8 mouse cellular contexts compared by ENCODE assay signal in genomic region chr2:18689064-18689921, GRCm38 (mm10). TPM values are rescaled to one million over a fixed set of nuclear protein-coding genes. Genes with fewer than 3 reads are reported as not detected.
DNase-seq lines count a peak whose midpoint lies in the region; ATAC-seq lines count a peak whose summit lies in the region.

No protein-coding gene starts in this region.

- DNase-seq in heart, adult 18-20 months, result peak; percentile 51 to 77
- no peak for DNase-seq in heart, postnatal 25 days (ENCODE audit: low spot score)
- DNase-seq in adrenal gland, postnatal 25 days, result peak; percentile 29
- peak; percentile 78 for DNase-seq in forebrain, embryonic 11.5 days (ENCODE audit: low spot score)
- DNase-seq in limb, embryonic 10.5 days (ENCODE audit: low spot score), result peak; percentile 79

- peak overlapping the region; percentile 39 for H3K4me3 ChIP-seq in forebrain, embryonic 11.5 days (ENCODE audit: low read depth, low read length)
- peak overlapping the region; percentile 46 for H3K4me3 ChIP-seq in hindbrain, embryonic 15.5 days
- H3K4me3 ChIP-seq in limb, embryonic 10.5 days, result peak overlapping the region; percentile 59
- peak overlapping the region; percentile 42 for H3K4me3 ChIP-seq in stomach, embryonic 14.5 days (ENCODE audit: low read depth, low read length)

- H3K9ac ChIP-seq in forebrain, embryonic 11.5 days (ENCODE audit: low read length), result peak overlapping the region; percentile 65
- H3K9ac ChIP-seq in hindbrain, embryonic 15.5 days, result no peak overlapping the region
- 0 out of 2 replicates have a peak overlapping the region, but pooled peaks have one; percentile 28 for H3K9ac ChIP-seq in stomach, embryonic 14.5 days (replicated peaks; ENCODE audit: low read depth, low read length)

- peaks cover 66% of the 10 kb centered on the region for H3K27me3 ChIP-seq in forebrain, embryonic 11.5 days (ENCODE audit: control insufficient read depth, insufficient read depth, low read length)
- peaks cover 63% of the 10 kb centered on the region for H3K27me3 ChIP-seq in hindbrain, embryonic 15.5 days
- H3K27me3 ChIP-seq in limb, embryonic 10.5 days (ENCODE audit: low read depth, poor library complexity, severe bottlenecking), result peaks cover 93% of the 10 kb centered on the region
- H3K27me3 ChIP-seq in stomach, embryonic 14.5 days (ENCODE audit: control insufficient read depth, insufficient read depth, low read length), result peaks cover 21% of the 10 kb centered on the region

- H3K4me1 ChIP-seq in forebrain, embryonic 11.5 days (replicated peaks; ENCODE audit: control insufficient read depth, insufficient read depth, low read length), result peaks cover 14% of the 10 kb centered on the region
- H3K4me1 ChIP-seq in hindbrain, embryonic 15.5 days (replicated peaks), result peaks cover 26% of the 10 kb centered on the region
- H3K4me1 ChIP-seq in limb, embryonic 10.5 days, result peaks cover 22% of the 10 kb centered on the region
- peaks cover 19% of the 10 kb centered on the region; the same call in 1 of the 2 replicates for H3K4me1 ChIP-seq in stomach, embryonic 14.5 days (ENCODE audit: control insufficient read depth, insufficient read depth, low read length)

- H3K27ac ChIP-seq in forebrain, embryonic 11.5 days (ENCODE audit: low read depth, low read length), result no peak overlapping the region
- no peak overlapping the region for H3K27ac ChIP-seq in hindbrain, embryonic 15.5 days (replicated peaks)
- H3K27ac ChIP-seq in limb, embryonic 10.5 days, result peak overlapping the region; percentile 84
- H3K27ac ChIP-seq in stomach, embryonic 14.5 days (ENCODE audit: low read length), result no peak overlapping the region

- H3K36me3 ChIP-seq in forebrain, embryonic 11.5 days (ENCODE audit: control insufficient read depth, insufficient read depth, low read length), result no peaks in the 10 kb centered on the region
- H3K36me3 ChIP-seq in hindbrain, embryonic 15.5 days, result peaks cover 2% of the 10 kb centered on the region
- peaks cover 3% of the 10 kb centered on the region for H3K36me3 ChIP-seq in limb, embryonic 10.5 days
- peaks cover 1% of the 10 kb centered on the region; the same call in 1 of the 2 replicates for H3K36me3 ChIP-seq in stomach, embryonic 14.5 days (ENCODE audit: control insufficient read depth, insufficient read depth, low read length)

- H3K4me2 ChIP-seq in forebrain, embryonic 11.5 days (ENCODE audit: low read depth, low read length, severe bottlenecking), result peak overlapping the region; percentile 86
- H3K4me2 ChIP-seq in hindbrain, embryonic 15.5 days, result peak overlapping the region; percentile 83
- H3K4me2 ChIP-seq in stomach, embryonic 14.5 days (replicated peaks; ENCODE audit: low read depth, low read length), result peak overlapping the region; percentile 80

- intact Hi-C loops in heart, postnatal 25 days (cut with DNase I), result no loop called here

- H3K9me3 ChIP-seq in forebrain, embryonic 11.5 days (ENCODE audit: control insufficient read depth, low read length), result no peaks in the 10 kb centered on the region
- no peaks in the 10 kb centered on the region for H3K9me3 ChIP-seq in hindbrain, embryonic 15.5 days
- H3K9me3 ChIP-seq in limb, embryonic 10.5 days (replicated peaks), result no peaks in the 10 kb centered on the region
- H3K9me3 ChIP-seq in stomach, embryonic 14.5 days (ENCODE audit: control insufficient read depth, low read depth, low read length), result no peaks in the 10 kb centered on the region

- peak; percentile 31 for ATAC-seq in forebrain, embryonic 11.5 days (replicated peaks; ENCODE audit: low FRiP score)
- ATAC-seq in hindbrain, embryonic 15.5 days (ENCODE audit: low FRiP score, low read depth), result peak; percentile 36; the same call in 1 of the 2 replicates
- peak; percentile 31; the same call in 1 of the 2 replicates for ATAC-seq in megakaryocyte-erythroid progenitor cell, adult 5-6 weeks (replicated peaks; ENCODE audit: low FRiP score, low TSS enrichment, poor library complexity, severe bottlenecking)
- peak; percentile 47; the same call in 1 of the 2 replicates for ATAC-seq in stomach, embryonic 14.5 days (ENCODE audit: insufficient number of reproducible peaks, insufficient read depth, low FRiP score, low read depth)

- under 1% methylated on average over 49 of the region's 51 CpGs for WGBS in forebrain, embryonic 11.5 days
- under 1% methylated on average over 51 of the region's 51 CpGs for WGBS in hindbrain, embryonic 15.5 days
- under 1% methylated on average over 51 of the region's 51 CpGs for WGBS in limb, embryonic 10.5 days
- under 1% methylated on average over 51 of the region's 51 CpGs for WGBS in stomach, embryonic 14.5 days

RNA-seq across cellular contexts. Expression of gene Spag6, which starts 4.5 kb away (rescaled TPM):
- total RNA-seq in heart, adult 18-20 months (2021), result under 1 TPM in 1 of 2 experiments, not detected in 1; 0.55 TPM
- total RNA-seq in heart, postnatal 25 days (2021), result under 1 TPM; 0.36 to 0.42 TPM
- 0.67 TPM in 1 of 2 replicates, not detected in the other for total RNA-seq in adrenal gland, postnatal 25 days (2021)
- 0.21 and 0.44 TPM in 2 replicates for polyA plus RNA-seq in forebrain, embryonic 11.5 days (2014; fragmentation: Nextera tagmentation; extraction: Ambion mirVana)
- 0.06 and 0.21 TPM in 2 replicates for polyA plus RNA-seq in hindbrain, embryonic 15.5 days (2015; fragmentation: Nextera tagmentation; extraction: Ambion mirVana)
- polyA plus RNA-seq in limb, embryonic 10.5 days (2016; fragmentation: Nextera tagmentation; extraction: Ambion mirVana), result not detected in 2 replicates
- not detected in 2 replicates for total RNA-seq in megakaryocyte-erythroid progenitor cell, adult 5-6 weeks (2014; fragmentation: Nextera tagmentation)
- not detected in 2 replicates for total RNA-seq in megakaryocyte-erythroid progenitor cell, adult 5-6 weeks (2017)
- polyA plus RNA-seq in stomach, embryonic 14.5 days (2014; fragmentation: Nextera tagmentation; extraction: Ambion mirVana), result 0.29 and 0.53 TPM in 2 replicates

RNA-seq across cellular contexts. Expression of gene Bmi1, which starts 12.5 kb away (rescaled TPM):
- 10 to 100 TPM; 59.2 to 63.0 TPM for total RNA-seq in heart, adult 18-20 months (2021)
- 10 to 100 TPM; 65.2 to 72.8 TPM for total RNA-seq in heart, postnatal 25 days (2021)
- total RNA-seq in adrenal gland, postnatal 25 days (2021), result 54.6 and 57.5 TPM in 2 replicates
- 44.4 and 47.5 TPM in 2 replicates for polyA plus RNA-seq in forebrain, embryonic 11.5 days (2014; fragmentation: Nextera tagmentation; extraction: Ambion mirVana)
- 17.8 and 21.1 TPM in 2 replicates for polyA plus RNA-seq in hindbrain, embryonic 15.5 days (2015; fragmentation: Nextera tagmentation; extraction: Ambion mirVana)
- polyA plus RNA-seq in limb, embryonic 10.5 days (2016; fragmentation: Nextera tagmentation; extraction: Ambion mirVana), result 16.9 and 22.3 TPM in 2 replicates
- total RNA-seq in megakaryocyte-erythroid progenitor cell, adult 5-6 weeks (2014; fragmentation: Nextera tagmentation), result 30.3 and 44.8 TPM in 2 replicates
- 69.4 and 89.5 TPM in 2 replicates for total RNA-seq in megakaryocyte-erythroid progenitor cell, adult 5-6 weeks (2017)
- 32.4 and 34.0 TPM in 2 replicates for polyA plus RNA-seq in stomach, embryonic 14.5 days (2014; fragmentation: Nextera tagmentation; extraction: Ambion mirVana)

RNA-seq across cellular contexts. Expression of gene Commd3, which starts 17.1 kb away (rescaled TPM):
- total RNA-seq in heart, adult 18-20 months (2021), result 100 to 1,000 TPM in 1 of 2 experiments, 10 to 100 TPM in 1; 98.5 to 115 TPM
- total RNA-seq in heart, postnatal 25 days (2021), result 100 to 1,000 TPM; 100 to 105 TPM
- total RNA-seq in adrenal gland, postnatal 25 days (2021), result 112 and 116 TPM in 2 replicates
- 123 and 134 TPM in 2 replicates for polyA plus RNA-seq in forebrain, embryonic 11.5 days (2014; fragmentation: Nextera tagmentation; extraction: Ambion mirVana)
- 174 and 175 TPM in 2 replicates for polyA plus RNA-seq in hindbrain, embryonic 15.5 days (2015; fragmentation: Nextera tagmentation; extraction: Ambion mirVana)
- polyA plus RNA-seq in limb, embryonic 10.5 days (2016; fragmentation: Nextera tagmentation; extraction: Ambion mirVana), result 96.0 and 135 TPM in 2 replicates
- 131 and 154 TPM in 2 replicates for total RNA-seq in megakaryocyte-erythroid progenitor cell, adult 5-6 weeks (2014; fragmentation: Nextera tagmentation)
- total RNA-seq in megakaryocyte-erythroid progenitor cell, adult 5-6 weeks (2017), result 179 and 216 TPM in 2 replicates
- 215 and 223 TPM in 2 replicates for polyA plus RNA-seq in stomach, embryonic 14.5 days (2014; fragmentation: Nextera tagmentation; extraction: Ambion mirVana)
